Mouse (Mus musculus) midbrain, postnatal 0 days (tissue): ENCODE results near the gene Spata22. TPM values are rescaled to one million over a fixed set of nuclear protein-coding genes. Genes with fewer than 3 reads are reported as not detected.

ENCODE experiments used
- ATAC-seq: fragments of 200-750 bp; cut with Nextera tagmentation; 2 replicates; pipeline ENCODE4 v1.8.0; 2017; ENCODE audit warnings: moderate number of reproducible peaks, mild to moderate bottlenecking, moderate TSS enrichment, moderate library complexity; ENCODE audit not compliant: low FRiP score
- DNase-seq: peaks from one replicate; pipeline ENCODE4 v3.0.0-alpha.2; 2015; ENCODE audit warnings: low spot score
- H3K27ac ChIP-seq: fragments of 300-500 bp; sonication (generic); 2 replicates; pipeline ENCODE4 v1.5.1; 2014; ENCODE audit warnings: low read depth, mild to moderate bottlenecking, low read length, mixed read lengths
- H3K27me3 ChIP-seq: fragments of 300-500 bp; sonication (generic); 2 replicates; pipeline ENCODE4 v1.6.1; 2014; ENCODE audit warnings: low read length, control low read depth, mixed read lengths; ENCODE audit not compliant: insufficient read depth
- H3K36me3 ChIP-seq: fragments of 300-500 bp; sonication (generic); 2 replicates; pipeline ENCODE4 v1.6.1; 2014; ENCODE audit warnings: low read length, control low read depth, mixed read lengths; ENCODE audit not compliant: insufficient read depth
- H3K4me1 ChIP-seq: fragments of 300-500 bp; sonication (generic); 2 replicates; pipeline ENCODE4 v1.6.1; 2014; ENCODE audit warnings: mild to moderate bottlenecking, control low read depth, antibody characterized with exemption, low read length, mixed read lengths; ENCODE audit not compliant: insufficient read depth
- H3K4me2 ChIP-seq: fragments of 300-500 bp; sonication (generic); 2 replicates; pipeline ENCODE4 v1.6.1; 2014; ENCODE audit warnings: low read depth, mild to moderate bottlenecking, low read length, mixed read lengths; ENCODE audit not compliant: poor library complexity, severe bottlenecking
- H3K4me3 ChIP-seq: fragments of 300-500 bp; sonication (generic); 2 replicates; pipeline ENCODE4 v1.5.1; 2014; ENCODE audit warnings: low read depth, mild to moderate bottlenecking, low read length, moderate library complexity
- H3K9ac ChIP-seq: fragments of 300-500 bp; sonication (generic); replicated peaks from 2 replicates; pipeline ENCODE4 v1.6.1; 2014; ENCODE audit warnings: mild to moderate bottlenecking, low read length, moderate library complexity, mixed read lengths; ENCODE audit not compliant: poor library complexity, severe bottlenecking
- H3K9me3 ChIP-seq: fragments of 300-500 bp; sonication (generic); 2 replicates; pipeline ENCODE4 v1.6.1; 2016; ENCODE audit warnings: low read length, control low read depth
- CTCF ChIP-seq: IDR thresholded peaks from 2 replicates; pipeline ENCODE4 v1.5.1; 2016; ENCODE audit warnings: antibody characterized with exemption, mild to moderate bottlenecking
- WGBS: fragments of 180-500 bp; shearing (Covaris S2); extraction: QIAGEN DNeasy Blood & Tissue Kit; methylation state at CpG from one replicate; pipeline ENCODE4 v1.1.7; 2014; 5-methylcytosine and 5-hydroxymethylcytosine counted together
- polyA plus RNA-seq: library from polyadenylated mRNA; unstranded; fragments of >200 nt; fragmentation: Nextera tagmentation; extraction: Ambion mirVana; gene quantifications from 2 replicates; pipeline ENCODE4 v1.2.1, GENCODE M21; 2015
- total RNA-seq: library from RNA; depleted of rRNA; stranded (reverse); fragments of >200 nt; gene quantifications from 2 replicates; pipeline ENCODE4 v1.2.3, GENCODE M21; 2014

Spata22 gene
- total and polyA plus RNA-seq, 2 experiments from 2014 or later = 0.16 TPM; not detected in 1

GRCm38 (mm10) chr11:73326485-73326886 lies 3.1 kb upstream of the Spata22 start:
- WGBS = 62% methylated on average over 12 of the region's 12 CpGs
- Histone ChIP-seq H3K27ac (no peak overlapping the region), H3K4me1 (no peaks in the 10 kb centered on the region), H3K9me3 (no peaks in the 10 kb centered on the region), H3K4me3 (no peak overlapping the region), H3K9ac (no peak overlapping the region), H3K36me3 (no peaks in the 10 kb centered on the region), H3K27me3 (no peaks in the 10 kb centered on the region), H3K4me2 (no peak overlapping the region)
- ATAC-seq = no peak
- peak; percentile 5 for DNase-seq
- no peak for TF ChIP-seq CTCF

DNA sequence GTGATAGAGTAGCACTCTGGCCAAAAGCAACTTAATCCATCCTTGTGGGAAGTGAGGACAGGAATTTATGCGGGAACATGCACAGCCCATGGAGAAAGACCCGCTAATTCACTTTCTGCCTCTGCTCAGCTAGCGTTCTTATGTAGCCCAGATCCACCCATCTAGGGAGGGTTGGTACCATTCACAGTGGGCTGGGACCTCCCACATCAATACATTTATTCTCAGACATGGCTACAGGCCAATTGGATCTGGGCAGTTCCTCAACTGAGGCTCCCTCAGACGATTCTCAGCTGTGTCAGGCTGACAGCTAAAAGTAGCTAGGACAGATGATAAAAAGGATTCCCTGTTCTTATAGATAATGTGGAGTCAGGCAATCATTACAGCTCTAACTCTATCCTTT lies 2.2 kb upstream of the Spata22 start:
- Histone ChIP-seq H3K4me1 (no peaks in the 10 kb centered on the region), H3K27me3 (no peaks in the 10 kb centered on the region), H3K27ac (no peak overlapping the region), H3K4me2 (no peak overlapping the region), H3K4me3 (no peak overlapping the region), H3K9ac (no peak overlapping the region), H3K9me3 (no peaks in the 10 kb centered on the region), H3K36me3 (no peaks in the 10 kb centered on the region)
- ATAC-seq (no peak), DNase-seq (peak; percentile 12)
- no peak for TF ChIP-seq CTCF
- 68% methylated on average over 4 of the region's 4 CpGs for WGBS

DNA sequence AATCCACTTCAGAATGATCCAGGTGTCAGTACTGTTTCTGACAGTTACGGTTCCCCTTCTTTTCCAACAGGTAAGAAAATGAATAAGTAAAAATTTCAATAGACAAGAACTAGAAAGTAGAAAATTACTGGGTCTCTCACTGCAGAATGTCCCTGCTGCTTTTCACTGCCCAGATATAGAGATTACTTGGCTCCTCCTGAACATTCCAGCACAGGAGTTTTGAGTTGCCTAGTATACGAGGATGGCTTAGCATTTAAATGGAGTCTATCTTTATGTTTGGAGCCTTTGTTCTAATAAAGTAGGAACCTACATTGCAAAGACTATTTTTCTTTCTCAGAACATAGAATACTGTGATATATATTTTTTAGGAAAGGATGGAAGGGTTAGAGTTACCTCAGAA lies 3.8 kb downstream of the Spata22 start:
- H3K27me3 ChIP-seq = no peaks in the 10 kb centered on the region
- ATAC-seq (no peak), DNase-seq (peak; percentile 42)
- no peaks in the 10 kb centered on the region for H3K9me3 ChIP-seq
- no peak overlapping the region for H3K4me3 ChIP-seq
- H3K4me2 ChIP-seq = no peak overlapping the region
- no peaks in the 10 kb centered on the region for H3K36me3 ChIP-seq
- no peak overlapping the region for H3K9ac ChIP-seq
- TF ChIP-seq CTCF = no peak
- no peaks in the 10 kb centered on the region for H3K4me1 ChIP-seq
- 57% methylated on average over 2 of the region's 2 CpGs for WGBS
- H3K27ac ChIP-seq = no peak overlapping the region

- Histone ChIP-seq H3K4me1 (no peaks in the 10 kb centered on the region), H3K36me3 (no peaks in the 10 kb centered on the region), H3K27me3 (no peaks in the 10 kb centered on the region), H3K9me3 (no peaks in the 10 kb centered on the region), H3K9ac (no peak overlapping the region), H3K27ac (no peak overlapping the region), H3K4me2 (no peak overlapping the region), H3K4me3 (no peak overlapping the region)
- ATAC-seq (no peak), DNase-seq (no peak)
- 78% methylated on average over 4 of the region's 4 CpGs for WGBS
- no peak for TF ChIP-seq CTCF
Measured at GRCm38 (mm10) chr11:73336919-73337318, 7.4 kb downstream of the Spata22 start.

- 45% methylated on average over 3 of the region's 3 CpGs for WGBS
Measured at GRCm38 (mm10) chr11:73350483-73350882, 20.9 kb downstream of the Spata22 start, which contains the start of gene Olfr20. Olfr20 (plus strand) TSS chr11:73350783.

GRCm38 (mm10) chr11:73370946-73371345 lies 41.4 kb downstream of the Spata22 start, which contains the start of gene Olfr376:
Olfr376 (plus strand) TSS chr11:73371246.
- no peak within 1 kb of the TSS for H3K9ac ChIP-seq
- TF ChIP-seq CTCF = no peak
- DNase-seq (no peak), ATAC-seq (no peak)
- no peaks in the 10 kb centered on the region for H3K4me1 ChIP-seq
- H3K36me3 ChIP-seq = no peaks in the 10 kb centered on the region
- H3K27ac ChIP-seq = no peak within 1 kb of the TSS
- H3K4me3 ChIP-seq = no peak within 1 kb of the TSS
- H3K9me3 ChIP-seq = no peaks in the 10 kb centered on the region
- no peak within 1 kb of the TSS for H3K4me2 ChIP-seq
- 92% methylated on average over 2 of the region's 2 CpGs for WGBS
- no peaks in the 10 kb centered on the region for H3K27me3 ChIP-seq

More at GRCm38 (mm10) chr11:73350483-73350882, 20.9 kb downstream of the Spata22 start, which contains the start of gene Olfr20:
- H3K27me3 ChIP-seq = no peaks in the 10 kb centered on the region
- no peaks in the 10 kb centered on the region for H3K9me3 ChIP-seq
- H3K27ac ChIP-seq = no peak within 1 kb of the TSS
- DNase-seq (no peak), ATAC-seq (no peak)
- H3K4me3 ChIP-seq = no peak within 1 kb of the TSS
- H3K4me1 ChIP-seq = no peaks in the 10 kb centered on the region
- H3K4me2 ChIP-seq = no peak within 1 kb of the TSS
- no peak for TF ChIP-seq CTCF
- no peak within 1 kb of the TSS for H3K9ac ChIP-seq
- H3K36me3 ChIP-seq = no peaks in the 10 kb centered on the region
